Mouse (Mus musculus) lung, embryonic 16.5 days (tissue): ENCODE data around the gene Pigo. TPM values are rescaled to one million over a fixed set of nuclear protein-coding genes. Genes with fewer than 3 reads are reported as not detected.
"Not testable (repeated sequence)": the region's sequence is repeated elsewhere in the genome, so short reads cannot be mapped to it uniquely, and the experiment has no call there.

Experiments used
- ATAC-seq: fragments of 200-750 bp; cut with Nextera tagmentation; 2 replicates; pipeline ENCODE4 v1.8.0; 2017; ENCODE audit warnings: low read depth, mild to moderate bottlenecking, moderate library complexity
- H3K27ac ChIP-seq: fragments of 300-500 bp; sonication (generic); 2 replicates; pipeline ENCODE4 v1.5.1; 2014; ENCODE audit warnings: mild to moderate bottlenecking, control low read depth, low read length
- H3K27me3 ChIP-seq: fragments of 300-500 bp; sonication (generic); 2 replicates; pipeline ENCODE4 v1.6.1; 2014; ENCODE audit warnings: low read depth, low read length, mixed read lengths; ENCODE audit not compliant: control insufficient read depth, insufficient read depth
- H3K36me3 ChIP-seq: fragments of 300-500 bp; sonication (generic); 2 replicates; pipeline ENCODE4 v1.6.1; 2014; ENCODE audit warnings: low read length; ENCODE audit not compliant: control insufficient read depth, insufficient read depth
- H3K4me1 ChIP-seq: fragments of 300-500 bp; sonication (generic); replicated peaks from 2 replicates; pipeline ENCODE4 v1.6.1; 2014; ENCODE audit warnings: low read length, mixed read lengths; ENCODE audit not compliant: control insufficient read depth, insufficient read depth
- H3K4me2 ChIP-seq: fragments of 300-500 bp; sonication (generic); 2 replicates; pipeline ENCODE4 v1.6.1; 2014; ENCODE audit warnings: low read depth, low read length, control low read depth
- H3K4me3 ChIP-seq: fragments of 300-500 bp; sonication (generic); 2 replicates; pipeline ENCODE4 v1.5.1; 2014; ENCODE audit warnings: mild to moderate bottlenecking, low read length, control low read depth
- H3K9ac ChIP-seq: fragments of 300-500 bp; sonication (generic); 2 replicates; pipeline ENCODE4 v1.6.1; 2014; ENCODE audit warnings: low read length, control low read depth
- H3K9me3 ChIP-seq: fragments of 300-500 bp; sonication (generic); 2 replicates; pipeline ENCODE4 v1.6.1; 2016; ENCODE audit warnings: low read length; ENCODE audit not compliant: control insufficient read depth
- WGBS: fragments of 180-500 bp; shearing (Covaris S2); extraction: QIAGEN DNeasy Blood & Tissue Kit; methylation state at CpG from one replicate; pipeline ENCODE4 v1.1.7; 2014; 5-methylcytosine and 5-hydroxymethylcytosine counted together
- polyA plus RNA-seq: library from polyadenylated mRNA; unstranded; fragments of >200 nt; fragmentation: Nextera tagmentation; extraction: Ambion mirVana; gene quantifications from 2 replicates; pipeline ENCODE4 v1.2.1, GENCODE M21; 2015

Gene Pigo
- polyA plus RNA-seq, 1 experiment from 2014 or later, result 24.8 TPM

GRCm38 (mm10) chr4:42998022-42998421 lies 27.6 kb downstream of the Pigo start:
- H3K27me3 ChIP-seq, result no peaks in the 10 kb centered on the region
- 0 out of 2 replicates have a peak overlapping the region, but pooled peaks have one; percentile 21 for H3K9ac ChIP-seq
- peak overlapping the region; percentile 87 for H3K4me2 ChIP-seq
- H3K4me1 ChIP-seq, result peaks cover 19% of the 10 kb centered on the region
- no peak for ATAC-seq
- H3K36me3 ChIP-seq, result peaks cover 24% of the 10 kb centered on the region
- peak overlapping the region; percentile 95 for H3K4me3 ChIP-seq
- no peak overlapping the region for H3K27ac ChIP-seq
- H3K9me3 ChIP-seq, result no peaks in the 10 kb centered on the region
- 42% methylated on average over 2 of the region's 2 CpGs for WGBS

GRCm38 (mm10) chr4:42988296-42988695 lies 37.3 kb downstream of the Pigo start:
- 90% methylated on average over 1 of the region's 1 CpGs for WGBS
- no peak overlapping the region for H3K27ac ChIP-seq
- no peaks in the 10 kb centered on the region for H3K4me1 ChIP-seq
- ATAC-seq, result no peak
- no peaks in the 10 kb centered on the region for H3K27me3 ChIP-seq
- H3K9me3 ChIP-seq, result no peaks in the 10 kb centered on the region
- H3K4me2 ChIP-seq, result no peak overlapping the region
- H3K36me3 ChIP-seq, result peaks cover 81% of the 10 kb centered on the region
- no peak overlapping the region for H3K9ac ChIP-seq
- no peak overlapping the region for H3K4me3 ChIP-seq

GRCm38 (mm10) chr4:42980467-42980866 lies 45.2 kb downstream of the Pigo start:
- H3K4me2 ChIP-seq, H3K9me3 ChIP-seq, ATAC-seq, H3K4me1 ChIP-seq, H3K27ac ChIP-seq, H3K4me3 ChIP-seq, H3K27me3 ChIP-seq, H3K9ac ChIP-seq: not testable (repeated sequence)
- WGBS, result 89% methylated on average over 7 of the region's 8 CpGs
- peaks cover 43% of the 10 kb centered on the region for H3K36me3 ChIP-seq

- no peaks in the 10 kb centered on the region for H3K9me3 ChIP-seq
- no peak overlapping the region for H3K27ac ChIP-seq
- H3K4me3 ChIP-seq, result no peak overlapping the region
- no peaks in the 10 kb centered on the region for H3K27me3 ChIP-seq
- H3K9ac ChIP-seq, result no peak overlapping the region
- no peak for ATAC-seq
- WGBS, result 87% methylated on average over 4 of the region's 4 CpGs
- no peaks in the 10 kb centered on the region for H3K4me1 ChIP-seq
- peaks cover 23% of the 10 kb centered on the region for H3K36me3 ChIP-seq
- no peak overlapping the region for H3K4me2 ChIP-seq
These were observed 47.6 kb downstream of the Pigo start for GRCm38 (mm10) chr4:42978062-42978461.

- no peaks in the 10 kb centered on the region for H3K4me1 ChIP-seq
- no peaks in the 10 kb centered on the region for H3K27me3 ChIP-seq
- no peak for ATAC-seq
- H3K9ac ChIP-seq, result no peak overlapping the region
- no peak overlapping the region for H3K4me3 ChIP-seq
- H3K36me3 ChIP-seq, result peaks cover 7% of the 10 kb centered on the region
- WGBS, result 67% methylated on average over 5 of the region's 5 CpGs
- no peaks in the 10 kb centered on the region for H3K9me3 ChIP-seq
- H3K27ac ChIP-seq, result no peak overlapping the region
- no peak overlapping the region for H3K4me2 ChIP-seq
These were observed 51.8 kb downstream of the Pigo start for GRCm38 (mm10) chr4:42973868-42974267.

- Histone ChIP-seq H3K4me3 (no peak overlapping the region), H3K36me3 (0 out of 2 replicates have a peak, but pooled peaks cover under 1% of the 10 kb centered on the region), H3K27ac (no peak overlapping the region), H3K27me3 (no peaks in the 10 kb centered on the region), H3K9ac (no peak overlapping the region), H3K4me1 (no peaks in the 10 kb centered on the region), H3K4me2 (no peak overlapping the region), H3K9me3 (no peaks in the 10 kb centered on the region)
- 0 out of 2 replicates have a peak, but pooled peaks have one; percentile 20 for ATAC-seq
- 48% methylated on average over 4 of the region's 4 CpGs for WGBS
These were observed 52.7 kb downstream of the Pigo start for GRCm38 (mm10) chr4:42972952-42973351.

- no peaks in the 10 kb centered on the region for H3K27me3 ChIP-seq
- no peaks in the 10 kb centered on the region for H3K9me3 ChIP-seq
- no peak within 1 kb of the TSS for H3K27ac ChIP-seq
- H3K9ac ChIP-seq, result no peak within 1 kb of the TSS
- no peak for ATAC-seq
- H3K4me2 ChIP-seq, result no peak within 1 kb of the TSS
- WGBS, result 84% methylated on average over 4 of the region's 4 CpGs
- H3K4me3 ChIP-seq, result no peak within 1 kb of the TSS
- no peaks in the 10 kb centered on the region; the same call in 1 of the 2 replicates for H3K4me1 ChIP-seq
- H3K36me3 ChIP-seq, result no peaks in the 10 kb centered on the region
These were observed 56.3 kb downstream of the Pigo start, which contains the start of gene 1700022I11Rik for GRCm38 (mm10) chr4:42969304-42969703. Gene 1700022I11Rik (plus strand): TSS chr4:42969604.

Other genes with a start within 250 kb of the Pigo start
- 0.04 TPM in 1 of 2 replicates, not detected in the other for gene Fam205a1, start 171.9 kb downstream of the Pigo start, polyA plus RNA-seq
- gene Gm12394, start 169.0 kb downstream of the Pigo start, polyA plus RNA-seq, result 0.11 TPM in 2 replicates
- not detected in 2 replicates for gene Fam205c, start 151.6 kb downstream of the Pigo start, polyA plus RNA-seq
- 0.39 and 0.50 TPM in 2 replicates for gene Phf24, start 109.2 kb downstream of the Pigo start, polyA plus RNA-seq
- gene Dnajb5, start 76.0 kb downstream of the Pigo start, polyA plus RNA-seq, result 6.2 and 7.3 TPM in 2 replicates
- gene 1700022I11Rik, start 56.2 kb downstream of the Pigo start, polyA plus RNA-seq, result 0.44 and 0.53 TPM in 2 replicates
- 482 and 519 TPM in 2 replicates for gene Vcp, start 25.3 kb downstream of the Pigo start, polyA plus RNA-seq
- 22.5 and 24.1 TPM in 2 replicates for gene Fancg, start 15.3 kb downstream of the Pigo start, polyA plus RNA-seq
- 286 and 289 TPM in 2 replicates for gene Stoml2, start 5.9 kb upstream of the Pigo start, polyA plus RNA-seq
- gene Fam214b, start 20.4 kb upstream of the Pigo start, polyA plus RNA-seq, result 9.6 and 11.7 TPM in 2 replicates
- 5.4 and 6.5 TPM in 2 replicates for gene Unc13b, start 33.1 kb upstream of the Pigo start, polyA plus RNA-seq
- gene Atp8b5, start 241.3 kb upstream of the Pigo start, polyA plus RNA-seq, result 0.21 and 0.39 TPM in 2 replicates